Mouse (Mus musculus): ENCODE measurements around the gene Hsfy2. TPM values are rescaled to one million over a fixed set of nuclear protein-coding genes. Genes with fewer than 3 reads are reported as not detected.

Gene Hsfy2
- polyA plus RNA-seq, 1 experiment from 2014 or later = not detected

- Histone ChIP-seq H3K27ac (ENCODE audit: low read depth, low read length) (no peak overlapping the region), H3K9ac (ENCODE audit: low read depth, low read length) (no peak overlapping the region), H3K4me2 (replicated peaks; ENCODE audit: low read depth) (no peak overlapping the region), H3K27me3 (replicated peaks; ENCODE audit: control insufficient read depth, insufficient read depth, low read length) (no peaks in the 10 kb centered on the region), H3K36me3 (ENCODE audit: control insufficient read depth, insufficient read depth) (no peaks in the 10 kb centered on the region), H3K9me3 (ENCODE audit: control insufficient read depth) (no peaks in the 10 kb centered on the region), H3K4me3 (ENCODE audit: low read depth, low read length) (no peak overlapping the region), H3K4me1 (replicated peaks; ENCODE audit: control insufficient read depth, insufficient read depth, low read length) (no peaks in the 10 kb centered on the region)
- no peak for TF ChIP-seq CTCF (IDR thresholded peaks at IDR 0.05; ENCODE audit: low read depth)
- 49% methylated on average over 8 of the region's 8 CpGs for WGBS
- ATAC-seq = no peak
Observed at GRCm38 (mm10) chr1:56671241-56671945, 34.2 kb upstream of the Hsfy2 start.

- no peak for ATAC-seq
- Histone ChIP-seq H3K9me3 (ENCODE audit: control insufficient read depth) (no peaks in the 10 kb centered on the region), H3K9ac (ENCODE audit: low read depth, low read length) (no peak overlapping the region), H3K27me3 (replicated peaks; ENCODE audit: control insufficient read depth, insufficient read depth, low read length) (no peaks in the 10 kb centered on the region), H3K4me2 (replicated peaks; ENCODE audit: low read depth) (no peak overlapping the region), H3K4me3 (ENCODE audit: low read depth, low read length) (no peak overlapping the region), H3K36me3 (ENCODE audit: control insufficient read depth, insufficient read depth) (no peaks in the 10 kb centered on the region), H3K27ac (ENCODE audit: low read depth, low read length) (no peak overlapping the region), H3K4me1 (replicated peaks; ENCODE audit: control insufficient read depth, insufficient read depth, low read length) (no peaks in the 10 kb centered on the region)
- no peak for TF ChIP-seq CTCF (IDR thresholded peaks at IDR 0.05; ENCODE audit: low read depth)
- WGBS = 78% methylated on average over 5 of the region's 5 CpGs
Observed at GRCm38 (mm10) chr1:56670509-56670908, 33.3 kb upstream of the Hsfy2 start.

DNA sequence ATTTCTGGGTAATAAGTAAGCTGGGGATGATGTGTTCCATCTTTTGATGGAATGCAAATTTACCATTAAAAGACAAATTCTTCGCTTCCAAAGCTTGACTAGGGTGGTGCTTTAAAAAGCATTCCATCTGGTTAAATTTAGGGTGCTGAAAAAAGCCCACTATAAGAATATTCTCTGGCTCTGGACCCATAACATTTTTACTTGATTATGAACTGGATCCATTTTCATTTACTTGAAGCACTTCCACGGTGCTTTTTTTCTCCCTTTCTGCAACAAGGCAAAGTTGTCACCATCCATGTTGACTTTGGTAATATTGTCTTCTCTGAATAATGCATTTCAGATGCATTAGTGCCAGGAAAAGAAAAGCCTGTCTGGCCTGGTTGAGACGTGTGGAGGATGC is 27.4 kb upstream of the Hsfy2 start:
- TF ChIP-seq CTCF (IDR thresholded peaks at IDR 0.05; ENCODE audit: low read depth) = no peak
- no peak overlapping the region for H3K4me3 ChIP-seq (ENCODE audit: low read depth, low read length)
- H3K9me3 ChIP-seq (ENCODE audit: control insufficient read depth) = no peaks in the 10 kb centered on the region
- H3K4me1 ChIP-seq (replicated peaks; ENCODE audit: control insufficient read depth, insufficient read depth, low read length) = no peaks in the 10 kb centered on the region
- H3K36me3 ChIP-seq (ENCODE audit: control insufficient read depth, insufficient read depth) = no peaks in the 10 kb centered on the region
- ATAC-seq = no peak
- no peak overlapping the region for H3K27ac ChIP-seq (ENCODE audit: low read depth, low read length)
- WGBS = 83% methylated on average over 3 of the region's 3 CpGs
- H3K27me3 ChIP-seq (replicated peaks; ENCODE audit: control insufficient read depth, insufficient read depth, low read length) = no peaks in the 10 kb centered on the region
- no peak overlapping the region for H3K4me2 ChIP-seq (replicated peaks; ENCODE audit: low read depth)
- no peak overlapping the region for H3K9ac ChIP-seq (ENCODE audit: low read depth, low read length)

DNA sequence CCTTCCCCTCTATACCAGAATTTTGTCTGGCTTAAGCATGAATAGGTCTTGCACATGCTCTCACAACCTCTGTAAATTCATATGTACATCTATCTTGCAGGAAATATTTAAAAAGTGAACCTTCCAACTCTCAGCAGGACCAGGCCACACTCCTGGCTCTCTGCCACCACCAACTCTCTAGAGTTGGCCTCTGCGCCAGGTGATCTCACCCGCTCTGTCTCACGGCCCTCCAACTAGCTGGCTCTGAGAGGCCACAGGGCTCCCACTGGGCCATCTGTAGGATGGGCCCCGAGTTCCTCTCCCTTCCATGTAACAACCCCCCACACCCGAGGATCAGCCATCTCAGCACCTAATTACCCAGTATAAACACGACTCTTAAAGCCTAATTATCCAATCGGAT is 10.4 kb downstream of the Hsfy2 start:
- Histone ChIP-seq H3K9me3 (ENCODE audit: control insufficient read depth) (no peaks in the 10 kb centered on the region), H3K4me2 (replicated peaks; ENCODE audit: low read depth) (no peak overlapping the region), H3K27me3 (replicated peaks; ENCODE audit: control insufficient read depth, insufficient read depth, low read length) (no peaks in the 10 kb centered on the region), H3K4me3 (ENCODE audit: low read depth, low read length) (no peak overlapping the region), H3K9ac (ENCODE audit: low read depth, low read length) (no peak overlapping the region), H3K4me1 (replicated peaks; ENCODE audit: control insufficient read depth, insufficient read depth, low read length) (no peaks in the 10 kb centered on the region; the same call in 1 of the 2 replicates), H3K27ac (ENCODE audit: low read depth, low read length) (no peak overlapping the region), H3K36me3 (ENCODE audit: control insufficient read depth, insufficient read depth) (no peaks in the 10 kb centered on the region)
- TF ChIP-seq CTCF (IDR thresholded peaks at IDR 0.05; ENCODE audit: low read depth) = no peak
- WGBS = 77% methylated on average over 7 of the region's 7 CpGs
- no peak for ATAC-seq

GRCm38 (mm10) chr1:56624304-56624703 is 12.9 kb downstream of the Hsfy2 start:
- WGBS = 82% methylated on average over 3 of the region's 3 CpGs
- no peak for TF ChIP-seq CTCF (IDR thresholded peaks at IDR 0.05; ENCODE audit: low read depth)
- no peaks in the 10 kb centered on the region for H3K36me3 ChIP-seq (ENCODE audit: control insufficient read depth, insufficient read depth)
- no peak overlapping the region for H3K4me2 ChIP-seq (replicated peaks; ENCODE audit: low read depth)
- no peak for ATAC-seq
- H3K9ac ChIP-seq (ENCODE audit: low read depth, low read length) = no peak overlapping the region
- no peaks in the 10 kb centered on the region for H3K27me3 ChIP-seq (replicated peaks; ENCODE audit: control insufficient read depth, insufficient read depth, low read length)
- H3K4me3 ChIP-seq (ENCODE audit: low read depth, low read length) = no peak overlapping the region
- H3K27ac ChIP-seq (ENCODE audit: low read depth, low read length) = no peak overlapping the region
- no peaks in the 10 kb centered on the region for H3K9me3 ChIP-seq (ENCODE audit: control insufficient read depth)
- H3K4me1 ChIP-seq (replicated peaks; ENCODE audit: control insufficient read depth, insufficient read depth, low read length) = no peaks in the 10 kb centered on the region; the same call in 1 of the 2 replicates

GRCm38 (mm10) chr1:56612384-56612783 is 24.9 kb downstream of the Hsfy2 start:
- Histone ChIP-seq H3K4me2 (replicated peaks; ENCODE audit: low read depth) (no peak overlapping the region), H3K4me1 (replicated peaks; ENCODE audit: control insufficient read depth, insufficient read depth, low read length) (no peaks in the 10 kb centered on the region; the same call in 1 of the 2 replicates), H3K9me3 (ENCODE audit: control insufficient read depth) (no peaks in the 10 kb centered on the region), H3K9ac (ENCODE audit: low read depth, low read length) (no peak overlapping the region), H3K27me3 (replicated peaks; ENCODE audit: control insufficient read depth, insufficient read depth, low read length) (no peaks in the 10 kb centered on the region), H3K36me3 (ENCODE audit: control insufficient read depth, insufficient read depth) (no peaks in the 10 kb centered on the region), H3K27ac (ENCODE audit: low read depth, low read length) (no peak overlapping the region), H3K4me3 (ENCODE audit: low read depth, low read length) (no peak overlapping the region)
- no peak for ATAC-seq
- WGBS = 52% methylated on average over 1 of the region's 1 CpGs
- TF ChIP-seq CTCF (IDR thresholded peaks at IDR 0.05; ENCODE audit: low read depth) = no peak

Data from intestine, postnatal 0 days (tissue).